Mouse (Mus musculus) left cerebral cortex, postnatal 10 days (tissue): ENCODE measurements around the gene Tmem274. TPM values are rescaled to one million over a fixed set of nuclear protein-coding genes. Genes with fewer than 3 reads are reported as not detected.

Experiments
- DNase-seq, 2 experiments: peaks; one replicate each; pipeline ENCODE4 v3.0.0; 2021 to 2022; ENCODE audit warnings: low spot score in 2 of 2, mixed read lengths in 1 of 2; ENCODE audit errors: extremely low spot score in 1 of 2
- intact Hi-C: fragments of 180-260 bp; cut with DNase I; formaldehyde crosslinking; loops from one replicate; pipeline ENCODE4 v1.15.1; 2025
- total RNA-seq, 2 experiments: library from RNA; stranded (reverse); gene quantifications; 2 replicates each; pipeline ENCODE4 v1.2.3; 2021

Gene Tmem274
- total RNA-seq, 2 experiments from 2014 or later, result not detected

DNA sequence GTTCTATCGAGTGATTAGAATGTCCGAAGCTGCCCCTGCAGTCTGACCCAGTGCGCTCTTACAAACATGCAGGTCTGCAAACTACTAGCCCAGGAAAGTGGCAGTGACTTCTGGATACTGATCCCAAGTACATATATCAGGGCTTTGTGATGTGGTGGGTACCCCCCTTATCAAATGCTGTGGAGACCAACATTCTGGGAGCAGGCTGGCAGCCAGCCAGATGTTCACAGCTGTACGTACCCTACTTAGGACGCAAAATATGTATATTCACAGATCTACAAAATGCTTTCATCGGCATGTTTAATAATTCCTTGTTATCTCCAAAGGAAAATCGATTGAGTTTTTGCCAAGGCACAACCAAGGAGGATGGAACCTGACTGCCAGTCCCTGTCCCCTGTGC is 34.9 kb downstream of the Tmem274 start:
- DNase-seq, result no peak
- intact Hi-C loops, result no loop called here

DNA sequence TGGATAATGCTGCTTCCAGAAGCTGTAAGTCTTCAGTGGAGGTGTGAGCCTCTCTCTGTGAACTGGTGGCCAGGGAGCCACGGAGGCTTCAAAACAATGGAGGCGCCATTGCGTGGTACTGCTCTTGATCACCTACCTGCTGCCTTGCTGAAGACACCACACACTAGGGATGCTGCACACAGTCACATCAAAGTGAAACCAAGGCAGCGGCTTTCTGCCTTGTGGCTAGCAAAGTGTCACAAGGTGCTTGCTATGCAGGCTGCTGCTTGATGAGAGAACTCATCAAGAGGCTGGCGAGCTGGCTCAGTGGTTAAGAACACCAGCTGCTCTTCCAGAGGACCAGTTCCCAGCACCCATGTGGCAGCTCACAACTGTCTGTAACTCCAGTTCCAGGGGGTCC is 38.5 kb downstream of the Tmem274 start:
- intact Hi-C loops, result no loop called here
- DNase-seq, result no peak

DNA sequence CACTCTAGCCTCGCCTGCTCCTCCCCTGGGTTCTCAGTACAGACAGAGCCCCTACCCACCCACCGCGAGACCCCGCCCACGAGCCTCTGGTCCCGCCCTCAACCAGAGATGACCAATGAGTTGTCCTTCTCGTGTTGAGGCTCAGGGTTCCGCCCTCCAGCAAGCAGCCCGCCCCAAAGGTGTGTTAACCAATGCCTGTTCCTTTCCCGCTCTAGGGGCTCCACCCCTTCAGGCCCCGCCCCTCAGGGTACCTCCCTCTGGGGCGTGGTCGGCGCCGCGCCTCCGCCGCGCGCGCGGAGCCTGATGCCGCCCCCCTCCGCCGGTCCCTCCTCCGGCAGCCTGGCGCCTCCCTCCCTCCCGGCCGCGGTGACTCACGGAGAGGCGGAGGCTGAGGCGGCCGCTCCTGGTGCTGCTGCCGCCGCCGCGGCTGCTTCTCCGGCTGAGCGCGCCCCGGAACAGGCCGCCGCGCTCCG is 40.7 kb downstream of the Tmem274 start, which contains the start of gene Ctnnbip1:
Ctnnbip1 (plus strand) TSS at position 369 of the 473 bp plus-strand sequence.
- intact Hi-C loops, result no loop called here
- DNase-seq, result peak; percentile 95 to 98

DNA sequence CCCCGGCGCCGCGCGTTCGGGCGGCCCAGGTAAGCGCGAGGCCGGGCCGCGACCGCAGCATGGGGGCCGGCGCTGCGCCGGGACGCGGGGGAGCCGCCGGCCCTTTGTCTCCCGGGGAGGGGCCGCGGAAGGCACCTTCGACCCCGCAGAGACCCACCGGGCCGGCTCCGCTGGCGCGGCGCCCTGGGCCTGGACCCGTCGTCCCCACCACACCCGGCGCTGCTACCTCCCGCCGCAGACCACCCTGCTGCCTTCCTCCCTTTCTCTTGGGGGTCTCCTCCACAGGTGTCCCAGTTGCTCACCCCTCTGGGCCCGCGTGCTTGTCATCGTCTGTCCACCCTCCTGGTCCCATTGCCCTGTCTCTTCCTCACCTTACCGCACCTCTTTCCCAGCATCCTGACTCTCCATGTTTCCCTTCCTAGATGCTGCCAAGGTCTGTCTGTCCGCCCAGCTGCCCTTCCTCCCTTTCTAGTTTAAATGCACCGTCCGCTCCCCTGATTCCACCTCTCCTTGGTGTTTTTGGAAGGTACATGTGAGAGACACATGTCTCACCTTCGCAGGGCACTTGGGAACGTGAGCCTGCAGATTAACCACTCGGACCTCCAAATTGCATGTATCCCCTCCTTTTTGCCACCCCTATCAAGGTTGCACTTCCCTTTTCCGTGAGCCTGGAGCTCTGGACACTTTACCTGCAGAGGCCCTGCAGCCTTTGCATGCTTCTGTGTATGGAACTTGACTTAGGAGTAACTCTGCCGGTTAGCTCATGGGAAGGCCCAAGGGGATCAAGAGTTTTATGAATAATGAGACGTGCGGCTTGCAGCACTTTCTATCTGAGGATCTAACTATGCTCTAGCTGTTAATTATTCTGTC is 41.4 kb downstream of the Tmem274 start:
- DNase-seq, result peak in 1 of 2 experiments; percentile 55
- intact Hi-C loops, result no loop called here

GRCm38 (mm10) chr4:149521258-149521657 is 44.1 kb downstream of the Tmem274 start:
- no peak for DNase-seq
- intact Hi-C loops, result no loop called here

- intact Hi-C loops, result no loop called here
- no peak for DNase-seq
Observed at GRCm38 (mm10) chr4:149523961-149524360, 46.8 kb downstream of the Tmem274 start.

- DNase-seq, result no peak
- intact Hi-C loops, result no loop called here
Observed at GRCm38 (mm10) chr4:149525170-149525569, 48.0 kb downstream of the Tmem274 start.

GRCm38 (mm10) chr4:149525811-149526210 is 48.6 kb downstream of the Tmem274 start:
- intact Hi-C loops, result no loop called here
- no peak for DNase-seq

DNA sequence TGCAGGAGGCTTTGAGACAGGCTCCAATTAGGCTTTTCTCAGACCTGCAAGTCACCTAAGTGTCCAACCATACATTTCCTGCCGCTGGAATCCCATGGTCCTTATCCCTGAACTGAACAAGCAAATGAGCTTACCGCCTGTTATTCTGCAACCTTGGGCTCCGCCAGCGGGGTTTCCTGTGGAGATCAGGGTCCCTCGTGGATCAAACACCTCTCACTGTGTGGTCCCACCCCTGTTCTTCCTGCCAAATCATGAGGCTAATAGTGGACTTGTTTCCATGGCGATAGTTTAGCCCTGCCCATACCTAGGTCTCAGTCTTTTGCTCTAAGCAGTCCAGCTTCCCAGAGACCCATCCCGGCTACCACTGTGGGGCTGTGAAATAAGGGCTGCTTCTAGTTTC is 49.2 kb downstream of the Tmem274 start:
- intact Hi-C loops, result no loop called here

GRCm38 (mm10) chr4:149527621-149528354 is 50.6 kb downstream of the Tmem274 start:
- intact Hi-C loops, result no loop called here

More for the DNA sequence above, 49.2 kb downstream of the Tmem274 start:
- peak in 1 of 2 experiments; percentile 79 for DNase-seq

GRCm38 (mm10) chr4:149529691-149530090 is 52.5 kb downstream of the Tmem274 start:
- DNase-seq, result peak in 1 of 2 experiments; percentile 49
- intact Hi-C loops, result no loop called here

More at GRCm38 (mm10) chr4:149527621-149528354, 50.6 kb downstream of the Tmem274 start:
- no peak for DNase-seq

Other genes with a start within 250 kb of the Tmem274 start
- 100 to 1,000 TPM; 427 to 448 TPM for gene Kif1b, start 169.7 kb upstream of the Tmem274 start, total RNA-seq
- gene Ube4b, start 50.6 kb upstream of the Tmem274 start, total RNA-seq, result 100 to 1,000 TPM; 104 to 119 TPM
- under 1 TPM in 1 of 2 experiments, not detected in 1; 0.63 TPM for gene Rbp7, start 22.4 kb upstream of the Tmem274 start, total RNA-seq
- gene Nmnat1, start 7.8 kb downstream of the Tmem274 start, total RNA-seq, result 1 to 10 TPM; 6.1 to 7.7 TPM
- 10 to 100 TPM; 36.1 to 37.6 TPM for gene Lzic, start 7.9 kb downstream of the Tmem274 start, total RNA-seq
- 10 to 100 TPM; 65.3 to 73.2 TPM for gene Ctnnbip1, start 40.9 kb downstream of the Tmem274 start, total RNA-seq
- gene Clstn1, start 109.1 kb downstream of the Tmem274 start, total RNA-seq, result 100 to 1,000 TPM; 909 to 940 TPM
- gene Pik3cd, start 225.2 kb downstream of the Tmem274 start, total RNA-seq, result 10 to 100 TPM; 28.1 to 37.1 TPM